Mouse (Mus musculus) liver, adult 2 months (tissue): ENCODE data around the gene Eng.

Experiments used
- CTCF ChIP-seq: fragments of 200-500 bp; IDR thresholded peaks from 2 replicates; pipeline ENCODE4 v1.5.1; 2011; ENCODE audit warnings: low read depth, low read length, control low read depth
- POLR2A ChIP-seq: fragments of 200-500 bp; IDR thresholded peaks from 2 replicates; pipeline ENCODE4 v1.6.1; 2011; ENCODE audit warnings: low read length, control low read depth; ENCODE audit not compliant: insufficient read depth; ENCODE audit errors: extremely low read depth

- TF ChIP-seq CTCF (no peak), POLR2A (no peak)
Observed at GRCm38 (mm10) chr2:32631046-32631445, 15.3 kb upstream of the Eng start.
